Mouse (Mus musculus) myocyte (in vitro differentiated cells): ENCODE data around the gene Smg6.

Experiments
- CEBPB ChIP-seq: IDR thresholded peaks from 2 replicates; pipeline ENCODE4 v1.6.1; 2011; ENCODE audit warnings: mild to moderate bottlenecking, moderate library complexity; ENCODE audit not compliant: poor library complexity, insufficient read depth, severe bottlenecking
- E2F4 ChIP-seq: IDR thresholded peaks from one replicate; pipeline ENCODE4 v1.6.1; 2011; ENCODE audit warnings: mild to moderate bottlenecking, control low read depth, moderate library complexity; ENCODE audit not compliant: insufficient read depth
- MAX ChIP-seq: IDR thresholded peaks from one replicate; pipeline ENCODE4 v1.6.1; 2011; ENCODE audit warnings: low read depth, mild to moderate bottlenecking, control low read depth
- MYOD1 ChIP-seq, 3 experiments: IDR thresholded peaks; one replicate each; pipeline ENCODE4 v1.6.1; 2011; ENCODE audit warnings: control low read depth in 2 of 3, low read depth in 2 of 3, mild to moderate bottlenecking in 2 of 3, moderate library complexity in 1 of 3; ENCODE audit not compliant: insufficient read length in 2 of 3, control insufficient read depth in 1 of 3
- MYOG ChIP-seq, 3 experiments: IDR thresholded peaks; one replicate each; pipeline ENCODE4 v1.6.1; 2011; ENCODE audit warnings: control low read depth in 2 of 3, low read depth in 2 of 3, mild to moderate bottlenecking in 2 of 3; ENCODE audit not compliant: insufficient read length in 2 of 3, control insufficient read depth in 1 of 3, insufficient read depth in 1 of 3
- POLR2A ChIP-seq: IDR thresholded peaks from one replicate; pipeline ENCODE4 v1.6.1; 2011; ENCODE audit warnings: low read depth, mild to moderate bottlenecking, control low read depth, moderate library complexity; ENCODE audit not compliant: insufficient read length
- POLR2AphosphoS2 ChIP-seq: IDR thresholded peaks from one replicate; pipeline ENCODE4 v1.6.1; 2011; ENCODE audit warnings: low read depth, control low read depth; ENCODE audit not compliant: insufficient read length
- REST ChIP-seq: IDR thresholded peaks from one replicate; pipeline ENCODE4 v1.6.1; 2011; ENCODE audit warnings: mild to moderate bottlenecking, control low read depth, moderate library complexity; ENCODE audit not compliant: insufficient read depth, insufficient read length
- SRF ChIP-seq: IDR thresholded peaks from one replicate; pipeline ENCODE4 v1.6.1; 2011; ENCODE audit warnings: low read depth; ENCODE audit not compliant: control insufficient read depth, insufficient read length
- TCF12 ChIP-seq: IDR thresholded peaks from one replicate; pipeline ENCODE4 v1.6.1; 2011; ENCODE audit warnings: mild to moderate bottlenecking, control low read depth; ENCODE audit not compliant: poor library complexity, insufficient read depth, severe bottlenecking
- TCF3 ChIP-seq: IDR thresholded peaks from one replicate; pipeline ENCODE4 v1.6.1; 2011; ENCODE audit warnings: low read depth, control low read depth; ENCODE audit not compliant: insufficient read length
- USF1 ChIP-seq: IDR thresholded peaks from one replicate; pipeline ENCODE4 v1.6.1; 2011; ENCODE audit warnings: low read depth, mild to moderate bottlenecking, control low read depth, moderate library complexity

DNA sequence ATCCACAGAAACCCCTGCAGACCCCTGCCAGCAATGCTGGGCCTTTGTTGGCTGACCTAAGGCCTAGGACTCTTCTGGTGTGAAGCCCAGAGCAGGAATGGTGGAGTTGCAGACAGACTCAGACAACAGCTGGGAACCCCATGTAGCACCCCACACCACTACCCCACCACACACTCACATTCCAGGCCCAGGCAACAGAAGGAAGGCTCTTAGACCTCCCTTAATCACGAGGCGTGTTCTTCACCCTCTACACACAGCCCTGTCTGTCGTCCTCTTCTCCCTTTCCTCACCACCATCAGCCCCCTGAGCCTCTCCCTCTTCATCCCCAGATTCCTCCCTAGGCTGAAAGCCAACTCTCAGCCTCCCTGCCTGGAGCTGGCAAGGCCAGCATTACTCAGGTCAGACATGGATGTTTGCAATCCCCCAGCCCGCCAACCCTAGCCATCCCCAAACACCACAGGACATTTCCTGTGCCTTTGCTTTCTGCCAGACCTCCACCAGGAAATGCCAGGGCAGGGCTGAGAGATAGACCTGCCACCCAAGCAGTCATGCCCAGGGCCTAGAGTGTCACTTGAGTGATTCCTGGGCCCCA lies 235.9 kb downstream of the Smg6 start:
- no peak for TF ChIP-seq TCF3
- no peak for TF ChIP-seq POLR2A
- TF ChIP-seq MYOG (IDR thresholded peaks at IDR 0.05; ENCODE audit: control insufficient read depth in 1 of 3, insufficient read depth in 1 of 3, insufficient read length in 2 of 3, low read depth in 2 of 3): peak in 2 of 3 experiments; percentile 44 to 75
- no peak for TF ChIP-seq CEBPB
- TF ChIP-seq USF1: no peak
- TF ChIP-seq MYOD1 (IDR thresholded peaks at IDR 0.05; ENCODE audit: control insufficient read depth in 1 of 3, insufficient read length in 2 of 3, low read depth in 2 of 3): peak in 2 of 3 experiments; percentile 45 to 77
- no peak for TF ChIP-seq POLR2AphosphoS2
- TF ChIP-seq E2F4: no peak
- TF ChIP-seq MAX: no peak
- TF ChIP-seq TCF12: no peak
- TF ChIP-seq SRF: no peak
- no peak for TF ChIP-seq REST
